Mouse (Mus musculus): ENCODE measurements at regions not wholly inside any gene's neighbourhood (a gene's known extent, or its start where the extent isn't known, plus 50 kb on each side); places are given as distances from the start of the nearest gene placed in this dataset.

DNA sequence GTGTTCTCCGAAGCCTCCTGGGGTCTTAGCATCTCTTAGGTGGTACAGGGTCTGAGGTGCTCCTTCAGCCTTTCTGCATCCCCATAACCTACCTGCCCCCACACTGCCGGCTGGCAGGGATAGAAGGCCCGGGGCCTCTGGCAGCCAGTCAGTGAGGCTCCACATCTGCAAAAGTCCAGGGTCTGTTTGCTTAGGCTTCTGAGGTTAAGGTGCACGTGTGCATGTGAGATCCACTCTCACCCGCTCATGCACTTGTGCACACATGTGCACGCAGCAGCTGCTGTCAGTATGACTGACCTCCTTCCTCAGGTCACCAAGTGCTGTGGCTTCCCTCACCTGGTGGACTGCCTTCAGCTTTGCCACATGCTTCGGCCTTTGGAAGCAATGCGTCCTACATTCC, 75.3 kb upstream of the Bod1 start:
- no peak for DNase-seq (ENCODE audit: low read depth, low spot score)

DNA sequence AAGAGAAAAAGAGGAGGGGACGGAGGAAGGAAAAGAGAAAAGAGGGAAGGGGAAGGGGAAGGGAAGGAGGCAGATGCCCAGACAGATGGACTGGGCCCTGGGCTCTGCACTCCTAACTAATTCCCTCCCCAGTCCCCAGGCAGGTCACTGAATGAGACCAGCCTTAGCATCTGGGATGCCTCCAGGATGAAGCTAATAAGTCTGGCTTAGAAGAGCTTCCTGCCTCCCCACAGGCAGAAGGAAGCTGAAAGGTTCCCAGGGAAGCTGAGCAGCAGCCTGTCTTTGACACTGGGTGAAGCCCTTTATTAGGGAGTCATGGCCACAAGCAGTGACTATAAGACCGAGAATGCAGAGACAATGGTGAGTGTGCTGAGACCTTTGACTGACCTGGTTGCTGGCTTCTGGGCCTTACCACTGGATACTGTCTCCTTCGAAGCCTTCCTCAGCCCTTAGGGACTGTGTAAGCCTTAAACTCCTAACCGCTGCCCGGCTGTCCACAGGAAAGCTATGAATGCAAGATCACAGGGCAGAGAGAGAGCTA, 76.7 kb upstream of the Bod1 start:
- DNase-seq (ENCODE audit: low read depth, low spot score) = no peak

DNA sequence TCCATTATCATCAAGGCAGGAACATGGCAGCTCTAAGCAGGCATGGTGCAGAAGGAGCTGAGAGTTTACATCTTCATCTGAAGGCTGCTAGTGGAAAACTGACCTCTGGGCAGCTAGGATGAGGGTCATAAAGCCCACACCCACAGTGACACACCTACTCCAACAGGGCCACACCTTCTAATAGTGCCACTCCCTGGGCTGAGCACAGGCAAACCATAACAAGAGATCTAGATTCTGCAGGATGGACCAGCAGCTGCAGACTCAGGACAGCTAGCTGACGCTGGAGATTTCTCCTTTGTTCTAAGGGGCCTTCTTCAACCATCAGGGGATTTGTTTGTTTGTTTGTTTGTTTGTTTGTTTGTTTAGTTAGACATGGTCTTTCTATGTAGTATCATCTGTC, 79.6 kb upstream of the Bod1 start:
- no peak for DNase-seq (ENCODE audit: low read depth, low spot score)

DNA sequence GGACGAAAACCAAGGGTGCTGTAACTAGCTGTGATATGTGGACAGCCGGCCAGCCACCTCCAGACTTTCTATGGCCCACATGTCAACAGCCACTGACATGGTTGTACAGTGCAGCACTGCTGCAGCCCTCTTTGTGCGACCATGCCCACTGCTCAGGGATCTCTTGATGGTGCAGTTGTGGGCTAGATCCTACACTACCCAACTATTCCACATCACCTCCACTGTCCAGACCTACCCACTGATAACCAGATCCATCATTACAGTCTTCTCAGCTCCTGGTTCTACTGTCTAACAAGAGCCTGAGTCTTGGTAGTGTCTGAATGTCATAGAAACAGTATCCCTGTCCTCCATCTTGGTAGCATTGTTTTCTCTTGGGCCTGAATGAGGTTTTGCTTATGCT, 81.5 kb upstream of the Bod1 start:
- DNase-seq (ENCODE audit: low read depth, low spot score) = no peak

DNA sequence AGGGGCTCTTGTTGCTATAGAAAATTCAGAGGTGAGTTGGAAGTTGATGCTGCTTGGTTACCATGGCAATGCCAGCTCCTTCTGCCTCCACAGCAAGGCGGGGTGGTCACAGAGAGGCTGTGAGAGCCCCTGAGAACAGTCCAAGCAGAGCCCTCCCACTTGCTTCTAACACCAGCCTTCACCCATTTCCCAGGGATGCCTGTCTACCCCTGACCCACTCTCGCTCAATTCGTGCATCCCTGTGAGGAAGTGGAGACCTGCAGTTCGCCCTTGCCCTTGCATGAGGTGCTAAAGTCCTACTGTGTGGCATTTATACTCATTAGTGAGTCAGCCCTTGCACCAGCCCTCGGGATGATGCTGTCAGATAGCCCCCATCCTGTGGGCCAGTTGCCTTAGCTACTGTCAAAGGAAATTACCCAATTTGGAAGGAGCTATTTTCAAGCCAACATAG, 82.1 kb upstream of the Bod1 start:
- DNase-seq (ENCODE audit: low read depth, low spot score) = no peak

DNA sequence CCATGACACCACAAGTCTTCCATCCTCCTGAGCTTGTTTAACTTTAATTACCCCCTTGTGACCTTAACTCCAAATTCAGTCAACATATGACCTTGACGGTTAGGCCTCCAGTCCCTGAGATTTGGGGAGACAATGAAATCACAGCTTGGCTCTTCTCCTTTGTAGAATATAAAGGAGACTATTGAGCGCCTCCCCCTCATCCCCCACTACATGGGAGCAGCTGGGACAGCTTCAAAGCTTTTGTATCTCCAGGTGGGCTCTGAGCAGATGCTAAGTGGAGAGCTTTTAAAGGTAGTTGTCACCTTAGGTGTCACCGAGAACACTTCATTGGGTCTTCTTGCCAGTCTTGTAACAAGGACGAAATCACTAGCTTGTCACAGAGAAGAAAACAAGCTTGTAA, 82.7 kb upstream of the Bod1 start:
- no peak for DNase-seq (ENCODE audit: low read depth, low spot score)

DNA sequence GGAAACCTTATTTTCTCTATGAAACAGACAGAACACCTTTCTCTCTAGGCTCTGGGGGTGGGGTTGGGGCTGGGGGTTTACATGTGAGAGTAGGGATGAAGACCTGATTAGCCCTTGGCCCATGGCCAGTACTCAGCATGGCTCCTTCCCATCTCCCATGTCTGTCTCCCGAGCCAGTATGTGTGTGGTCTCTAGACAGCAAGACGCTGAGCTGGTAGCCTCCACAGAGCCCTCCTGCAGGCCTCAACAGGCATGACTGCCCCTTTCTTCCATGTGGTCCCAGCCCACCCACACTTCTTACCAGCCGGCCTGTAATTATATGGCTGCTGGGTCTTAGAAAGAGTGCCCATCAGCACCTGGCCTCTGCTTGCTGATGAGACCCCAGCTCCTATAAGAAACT, 84.2 kb upstream of the Bod1 start:
- DNase-seq (ENCODE audit: low read depth, low spot score) = no peak

DNA sequence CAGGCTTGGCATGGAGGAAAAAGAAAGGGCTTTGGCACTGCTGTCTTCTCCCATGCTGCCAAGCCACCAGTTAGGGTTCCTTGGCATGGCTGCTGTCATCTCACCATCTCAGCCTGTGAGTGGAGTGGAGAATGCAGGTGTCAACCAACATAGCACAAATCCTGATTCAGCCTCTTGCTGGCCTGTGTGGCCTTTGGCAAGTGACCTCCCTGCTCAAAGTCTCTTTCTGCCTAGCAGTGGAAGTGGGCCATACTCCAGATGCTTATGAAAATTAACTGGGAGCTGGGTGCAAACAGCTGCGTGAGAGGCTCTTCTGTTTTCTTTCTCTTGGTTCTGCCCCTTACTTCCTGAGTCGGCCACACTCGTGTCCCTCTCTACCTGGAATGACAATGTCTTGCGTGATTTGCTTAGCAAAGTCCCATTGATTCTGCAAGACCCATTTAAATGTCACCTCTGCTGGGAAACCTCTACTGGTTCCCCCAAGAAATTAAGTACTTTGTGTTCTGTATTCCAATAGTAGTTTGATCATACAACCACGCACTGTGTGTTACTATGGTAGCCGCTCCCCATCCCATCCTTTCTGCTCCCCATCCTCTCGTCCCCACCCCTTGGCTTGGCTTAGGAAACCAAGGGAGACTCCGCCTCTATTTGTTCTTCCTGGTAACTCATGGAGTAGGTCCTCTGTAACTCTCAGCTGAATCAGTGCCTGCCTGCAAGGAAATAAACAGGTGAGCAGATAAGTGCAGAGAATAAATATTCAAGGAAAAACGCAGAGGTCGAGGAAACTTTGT, 84.9 kb upstream of the Bod1 start:
- DNase-seq (ENCODE audit: low read depth, low spot score) = no peak

DNA sequence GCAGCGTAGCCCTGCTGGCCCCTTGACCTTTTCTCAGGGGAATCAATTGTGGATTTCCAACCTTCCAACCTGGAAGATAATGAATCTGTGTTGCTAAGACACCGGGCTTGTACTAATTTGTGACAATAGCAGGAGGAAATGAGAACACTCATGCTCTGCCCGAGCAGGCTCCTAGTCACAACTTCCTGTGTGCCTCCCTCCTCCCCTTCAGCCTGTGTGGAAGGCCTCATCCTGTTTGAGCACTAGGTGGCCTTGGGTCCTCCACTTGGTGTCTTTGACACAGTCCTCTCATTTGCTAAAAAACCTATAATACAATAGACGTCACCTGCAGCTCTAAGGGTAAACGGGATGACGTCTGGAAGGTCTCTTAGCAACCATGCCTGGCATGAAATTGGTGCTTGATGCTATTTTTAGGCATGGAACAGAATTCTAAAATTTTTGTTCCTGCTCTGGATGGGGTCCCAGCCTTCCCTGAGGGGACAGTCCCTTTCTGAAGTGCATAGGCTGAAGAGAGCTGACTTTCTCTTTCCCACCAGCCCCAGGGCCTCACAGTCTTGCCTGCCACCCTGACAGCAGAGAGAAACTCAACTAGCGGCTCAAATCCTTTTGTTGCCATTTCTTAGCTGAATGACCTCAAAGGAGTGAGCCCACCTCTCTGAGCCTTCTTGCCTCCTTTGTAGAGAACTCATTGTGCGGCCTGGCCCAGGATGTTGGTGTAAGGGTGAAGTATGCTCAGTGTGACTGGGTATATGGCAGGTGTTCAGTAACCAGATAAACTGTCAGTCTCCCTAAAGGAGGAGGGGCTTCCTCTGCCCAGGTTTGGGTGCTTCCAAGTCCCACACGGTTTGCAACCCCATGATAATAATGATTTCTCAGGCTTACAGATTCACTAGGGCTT, 88.4 kb upstream of the Bod1 start:
- peak; percentile 31 for DNase-seq (ENCODE audit: low read depth, low spot score)

DNA sequence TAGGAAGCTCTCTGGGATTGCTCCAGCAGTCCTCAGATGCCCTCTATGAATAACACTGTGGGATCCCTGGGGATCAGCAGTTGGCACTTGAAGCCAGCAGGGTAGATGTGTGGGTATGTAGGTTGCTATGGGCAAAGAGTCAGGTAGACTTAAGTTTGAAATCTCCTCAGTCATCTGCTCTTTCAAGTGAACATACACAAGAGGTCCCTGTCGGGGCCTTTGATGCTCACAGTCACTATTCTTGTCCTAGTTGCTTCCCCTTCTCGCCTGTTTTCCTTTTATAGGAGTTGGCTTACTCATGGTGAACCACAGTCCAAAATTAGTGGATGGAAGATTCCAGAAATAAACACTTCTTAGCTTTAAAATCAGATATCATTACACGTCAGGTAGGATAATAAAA, 92.2 kb upstream of the Bod1 start:
- peak; percentile 13 for DNase-seq (ENCODE audit: low read depth, low spot score)

DNA sequence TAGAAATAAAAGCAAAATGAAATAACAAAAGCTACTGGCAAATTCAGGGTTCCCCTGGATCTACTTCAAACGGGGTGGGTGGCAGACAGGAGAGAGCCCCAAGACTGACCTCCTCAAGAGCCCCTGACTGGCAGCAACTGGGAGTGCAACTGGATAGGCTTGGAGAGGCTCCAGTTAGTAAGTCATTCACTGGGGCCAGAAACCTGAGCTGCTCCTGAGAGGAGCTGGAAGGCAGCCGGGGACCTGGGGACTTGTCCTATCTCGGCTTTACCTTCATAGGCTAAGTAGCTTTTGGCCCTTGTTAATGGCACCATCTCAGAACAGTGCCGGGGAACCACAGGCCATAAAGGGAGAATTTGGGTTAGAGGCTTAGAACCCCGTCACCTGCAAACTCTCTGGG, 94.6 kb upstream of the Bod1 start:
- DNase-seq (ENCODE audit: low read depth, low spot score) = no peak

DNA sequence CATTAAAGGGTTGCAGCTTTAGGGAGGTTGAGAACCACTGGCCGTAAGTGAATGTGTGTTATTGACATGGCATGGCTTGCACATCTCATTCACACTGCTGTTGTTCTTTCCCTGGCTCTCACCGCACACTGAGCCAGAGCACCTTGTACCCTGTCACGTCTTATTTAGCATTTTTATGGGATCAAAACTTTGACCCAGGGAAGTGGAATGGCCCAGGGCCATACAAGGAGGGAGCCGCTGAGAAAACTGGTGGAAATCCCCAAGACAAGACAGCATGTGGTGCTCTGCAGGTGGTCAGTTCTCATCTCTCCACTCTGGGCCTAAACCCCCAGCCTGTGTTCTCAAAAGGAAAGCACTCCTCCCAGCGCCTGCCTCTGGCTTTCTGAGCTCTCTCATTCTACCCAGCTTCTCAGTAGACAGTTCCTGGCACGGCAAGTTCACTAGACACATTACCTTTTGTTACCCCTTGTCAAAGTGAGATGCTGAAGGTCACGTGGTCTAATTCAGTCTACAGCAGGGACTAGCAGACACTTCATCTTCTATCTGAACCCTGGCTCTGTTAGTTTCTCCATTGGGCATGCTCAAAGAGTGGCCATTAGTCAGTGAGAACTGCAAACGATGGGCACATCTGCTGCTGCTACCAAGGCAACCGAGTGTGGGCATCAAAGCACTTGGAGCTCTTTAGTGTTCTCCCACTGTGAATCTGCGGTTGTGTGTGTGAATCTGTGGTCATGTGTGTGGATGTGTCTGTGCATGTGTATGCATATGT, 96.2 kb upstream of the Bod1 start:
- no peak for DNase-seq (ENCODE audit: low read depth, low spot score)

DNA sequence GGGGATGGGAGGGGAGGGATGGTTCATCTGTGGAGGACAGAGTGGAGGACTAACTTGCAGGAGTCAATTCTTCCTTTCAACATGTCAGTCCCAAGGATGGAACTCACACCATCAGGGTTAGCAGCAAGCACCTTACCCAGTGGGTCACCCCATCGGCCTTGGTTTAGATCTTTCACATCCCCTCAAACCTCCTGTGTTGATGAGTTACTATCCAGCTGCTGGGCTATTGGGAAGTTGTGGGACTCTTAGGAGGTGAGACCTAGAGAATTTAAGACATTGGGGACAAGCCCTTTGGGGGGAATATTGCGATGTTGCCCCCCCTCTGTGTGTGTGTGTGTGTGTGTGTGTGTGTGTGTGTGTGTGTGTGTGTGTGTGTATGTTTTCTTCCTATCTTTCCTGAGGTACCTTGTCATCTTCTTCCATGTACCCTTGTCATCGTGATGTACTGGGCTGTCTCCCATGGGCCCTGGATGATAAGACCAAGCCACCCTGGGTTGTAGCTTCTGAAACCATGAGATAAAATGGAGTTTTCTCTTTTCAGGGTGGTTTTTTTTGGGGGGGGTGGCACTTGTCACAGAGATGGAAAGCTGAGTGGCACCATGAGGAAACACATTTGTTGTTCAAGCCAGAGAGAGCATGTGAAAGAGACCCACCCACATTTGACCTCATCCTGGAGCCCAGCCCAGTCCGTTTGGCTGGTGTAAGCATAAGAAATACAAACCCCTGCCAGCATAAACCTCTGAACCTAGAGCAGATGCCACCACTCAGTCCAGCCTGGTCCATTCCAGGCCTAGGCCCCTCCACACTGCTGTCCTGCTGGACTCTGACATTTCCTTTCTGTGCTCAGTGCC, 98.3 kb upstream of the Bod1 start:
- no peak for DNase-seq (ENCODE audit: low read depth, low spot score)

DNA sequence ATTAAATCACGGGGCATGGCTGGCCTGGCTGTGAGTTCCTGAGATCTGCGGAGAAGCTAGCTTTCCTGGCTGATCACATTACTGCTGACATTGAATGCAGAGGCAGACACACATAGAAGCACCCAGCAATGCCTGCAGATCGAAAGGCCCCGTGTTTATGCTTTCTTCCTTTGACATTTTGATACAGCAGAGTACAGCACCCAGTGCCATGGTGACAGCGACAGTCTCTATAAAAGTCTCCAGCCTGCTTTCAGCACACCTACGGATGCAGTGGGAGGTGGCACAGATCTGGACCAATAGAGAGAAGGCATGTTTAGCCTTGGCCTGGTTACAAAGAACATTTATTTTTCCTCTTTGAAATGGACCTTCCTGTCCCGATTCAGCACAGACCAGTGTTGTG, 99.2 kb upstream of the Bod1 start:
- no peak for DNase-seq (ENCODE audit: low read depth, low spot score)

DNA sequence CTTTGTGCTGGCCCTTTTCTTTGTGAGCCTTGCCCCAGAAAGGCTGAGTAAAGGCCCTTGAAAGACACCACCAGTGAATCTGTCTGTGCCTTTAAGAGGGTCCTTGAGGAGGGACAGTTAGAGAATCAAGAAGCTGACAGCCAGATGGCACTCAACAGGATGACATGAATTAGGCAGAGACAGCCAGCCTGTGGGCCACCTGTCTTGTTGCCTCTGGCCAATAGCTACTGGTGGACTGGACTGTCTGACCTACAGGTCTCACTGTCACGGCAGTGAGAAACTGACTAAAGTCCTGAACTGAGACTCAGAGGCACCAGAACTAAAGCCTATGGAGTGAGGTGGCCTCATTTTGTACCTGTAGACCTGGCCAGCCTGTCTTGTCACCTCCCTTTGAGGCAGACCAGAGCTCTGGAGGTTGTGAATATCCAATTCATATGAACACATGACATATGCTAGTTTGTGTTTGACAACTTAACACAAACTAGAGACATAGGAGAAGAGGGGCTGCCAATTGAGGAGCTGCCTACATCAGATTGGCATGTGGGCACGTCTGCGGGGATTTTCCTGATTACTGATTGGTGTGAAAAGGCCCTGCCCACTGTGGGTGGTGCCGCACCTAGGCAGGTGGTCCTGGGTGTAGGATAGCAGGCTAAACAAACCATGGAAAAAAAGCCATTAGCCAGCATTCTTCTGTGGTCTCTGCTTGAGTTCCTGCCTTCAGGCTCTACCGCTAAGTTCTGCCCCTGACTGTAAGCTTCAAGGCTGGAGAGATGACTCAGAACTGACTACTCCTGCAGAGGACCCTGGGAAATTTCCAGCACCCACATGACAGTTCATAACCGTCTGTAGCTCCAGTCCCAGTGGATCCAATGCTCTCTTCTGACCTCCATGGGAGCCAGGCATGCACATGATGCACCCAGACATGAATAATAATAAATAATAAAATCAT, 100.1 kb upstream of the Bod1 start:
- no peak for DNase-seq (ENCODE audit: low read depth, low spot score)

DNA sequence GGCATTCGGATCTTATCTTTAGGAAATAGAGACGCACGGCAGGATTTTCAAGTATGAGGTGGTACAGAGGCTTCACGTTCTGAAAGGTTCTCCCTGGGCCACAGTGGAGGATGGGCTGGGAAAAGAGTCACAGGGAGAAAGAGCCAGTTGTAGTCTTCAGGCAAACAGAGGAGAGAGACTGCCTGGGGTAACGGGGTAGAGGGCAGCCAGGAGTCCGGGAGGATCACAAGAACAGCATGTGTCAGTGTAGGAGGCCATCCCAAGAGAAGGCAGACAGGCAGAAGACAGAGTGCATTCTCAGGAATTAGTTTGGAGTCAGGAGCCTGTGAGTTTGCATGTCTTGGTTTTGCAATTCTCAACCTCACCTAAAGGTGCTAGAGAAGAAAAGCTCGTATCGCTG, 94.5 kb upstream of the Cpeb4 start:
- no peak for DNase-seq (ENCODE audit: low read depth, low spot score)

DNA sequence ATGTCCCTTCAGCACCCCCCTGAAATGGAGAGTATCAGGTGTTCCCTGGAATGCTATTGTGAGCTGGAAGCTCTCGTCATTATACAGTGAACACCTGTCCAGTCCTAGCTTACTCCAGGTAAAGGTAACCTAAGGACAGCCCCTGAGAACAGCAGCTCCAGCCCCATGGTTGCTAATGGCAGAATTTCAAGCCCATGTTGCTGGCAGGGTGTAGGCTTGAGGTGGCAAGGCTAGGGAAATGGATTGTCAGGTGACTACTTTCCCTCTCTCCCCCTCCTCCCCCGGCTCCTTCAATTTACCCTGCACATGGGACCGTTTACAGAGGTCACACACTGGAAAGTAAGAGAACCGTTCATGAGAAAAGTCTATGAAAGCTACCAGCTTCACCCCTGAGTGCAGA, 93.2 kb upstream of the Cpeb4 start:
- DNase-seq (ENCODE audit: low read depth, low spot score) = no peak

DNA sequence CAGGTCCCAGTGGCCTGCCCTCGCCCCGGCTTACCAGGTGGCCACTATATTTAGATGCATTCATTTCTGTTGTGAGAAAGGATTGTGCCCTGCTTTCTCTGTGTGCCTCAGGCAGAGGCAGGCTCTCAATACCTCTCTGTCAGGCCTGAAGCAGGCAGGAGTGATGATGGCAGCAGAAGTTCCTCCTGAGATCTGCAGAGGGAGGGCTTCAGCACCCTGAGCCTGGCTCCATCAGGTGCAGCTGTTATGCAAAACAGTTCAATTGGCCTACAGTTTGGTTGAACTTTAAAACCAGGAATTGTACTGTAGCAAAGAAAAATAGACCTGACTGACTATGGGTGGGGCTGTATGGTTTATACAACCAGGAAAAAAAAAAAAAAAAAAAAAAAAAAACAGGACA, 92.7 kb upstream of the Cpeb4 start:
- DNase-seq (ENCODE audit: low read depth, low spot score) = peak; percentile 47

DNA sequence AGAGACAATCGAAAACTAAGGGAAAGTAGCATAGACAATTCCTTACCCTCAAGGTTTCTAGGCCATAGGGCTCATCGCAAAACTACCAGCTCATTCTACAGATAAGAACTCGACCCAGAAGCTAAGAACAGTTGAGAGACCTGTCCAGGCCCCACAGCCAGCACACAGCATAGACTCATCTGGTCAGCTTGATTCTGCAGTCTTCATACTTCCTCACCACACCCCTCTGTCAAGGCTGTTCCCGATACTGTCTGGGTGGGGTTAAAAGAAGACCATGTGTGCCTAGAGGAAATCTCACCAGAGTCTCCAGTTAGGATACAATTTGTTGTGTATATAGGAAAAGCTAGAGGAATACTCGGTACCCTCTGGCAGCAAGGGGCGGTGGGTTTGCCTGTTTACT, 91.0 kb upstream of the Cpeb4 start:
- no peak for DNase-seq (ENCODE audit: low read depth, low spot score)

DNA sequence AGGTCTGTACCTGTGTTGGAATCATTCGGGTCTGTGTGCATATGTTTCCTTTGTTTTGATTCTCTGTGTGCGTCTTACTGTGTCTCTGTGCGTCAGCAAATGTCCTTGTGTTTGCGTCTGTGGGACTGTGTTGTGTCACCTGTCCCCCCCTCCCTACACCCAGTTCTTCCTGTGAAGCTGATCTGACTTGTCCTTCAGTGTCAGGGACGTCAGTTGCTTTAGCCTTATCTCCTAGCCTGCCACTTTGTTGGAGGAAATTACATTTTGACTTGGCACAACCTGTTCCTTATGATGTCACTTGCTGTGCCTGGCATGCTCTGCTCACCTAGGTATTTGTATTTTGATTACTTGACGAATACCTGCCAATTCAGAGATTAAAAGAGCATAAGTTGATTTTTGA, 90.4 kb upstream of the Cpeb4 start:
- no peak for DNase-seq (ENCODE audit: low read depth, low spot score)

All from A20 (cell line).